Mouse (Mus musculus): Measurements from ENCODE around the gene Chrne. TPM values are rescaled to one million over a fixed set of nuclear protein-coding genes. Genes with fewer than 3 reads are reported as not detected.
A peak's percentile ranks its signal among the peaks of the same experiment; 100 is the strongest.

Chrne gene
- polyA plus RNA-seq, 1 experiment from 2014 or later, result not detected

DNA sequence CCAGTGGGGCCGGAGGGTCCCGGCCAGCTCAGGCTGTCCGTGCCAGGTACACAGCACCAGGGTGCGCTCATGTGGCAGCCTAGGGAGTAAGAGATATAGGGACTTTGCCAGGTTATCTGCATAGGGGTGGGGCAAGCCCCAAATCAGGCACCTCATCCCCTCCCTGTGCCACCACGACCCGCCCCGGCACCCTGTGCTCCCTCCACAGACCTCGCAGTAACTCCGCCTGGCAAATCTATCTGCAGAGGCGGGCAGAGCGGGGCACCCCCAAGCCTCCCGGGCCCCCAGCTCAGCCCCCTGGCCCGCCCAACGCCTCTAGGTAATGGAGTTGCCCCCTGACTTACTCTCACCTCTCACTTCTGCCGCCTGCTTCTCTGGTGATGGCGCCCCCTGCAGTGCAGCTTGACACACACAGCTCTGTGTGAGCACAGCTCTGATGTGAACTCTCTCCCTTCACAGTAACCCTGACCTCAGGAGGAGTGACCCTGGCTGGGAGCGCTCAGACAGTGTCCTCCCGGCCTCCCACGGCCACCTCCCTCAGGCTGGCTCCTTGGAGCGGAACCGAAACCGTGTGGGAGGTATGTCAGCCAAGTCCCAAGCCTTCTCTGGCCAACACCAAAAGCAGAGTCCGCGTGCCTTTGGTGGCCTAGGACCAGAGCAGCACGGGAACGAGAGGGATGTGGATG is 10.5 kb downstream of the Chrne start:
- Histone ChIP-seq H3K9me3 (no peaks in the 10 kb centered on the region), H3K27ac (no peak overlapping the region), H3K27me3 (ENCODE audit: insufficient read depth, poor library complexity, severe bottlenecking) (no peaks in the 10 kb centered on the region), H3K4me3 (no peak overlapping the region), H3K36me3 (peaks cover 97% of the 10 kb centered on the region), H3K4me1 (peaks cover 7% of the 10 kb centered on the region)
- 88% methylated on average over 26 of the region's 26 CpGs for WGBS
- no peak for DNase-seq (ENCODE audit: low spot score)

DNA sequence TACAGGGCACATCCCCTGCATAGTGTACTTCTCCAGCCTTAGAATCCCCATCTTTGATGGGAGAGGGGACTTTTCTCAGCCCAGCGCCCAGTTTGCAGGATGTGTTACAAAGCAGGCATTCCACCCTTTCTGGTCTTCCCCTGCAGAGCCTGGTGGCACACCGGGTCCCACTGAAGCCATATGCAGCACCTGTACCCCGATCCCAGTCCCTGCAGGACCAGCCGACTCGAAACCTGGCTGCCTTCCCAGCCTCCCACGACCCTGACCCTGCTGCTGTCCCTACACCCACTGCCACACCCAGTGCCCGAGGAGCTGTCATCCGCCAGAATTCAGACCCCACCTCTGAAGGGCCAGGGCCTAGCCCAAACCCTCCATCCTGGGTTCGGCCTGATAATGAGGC is 11.4 kb downstream of the Chrne start:
- Histone ChIP-seq H3K4me3 (no peak overlapping the region), H3K36me3 (peaks cover 96% of the 10 kb centered on the region), H3K4me1 (peaks cover 5% of the 10 kb centered on the region; the same call in 1 of the 2 replicates), H3K27ac (no peak overlapping the region), H3K9me3 (no peaks in the 10 kb centered on the region), H3K27me3 (ENCODE audit: insufficient read depth, poor library complexity, severe bottlenecking) (no peaks in the 10 kb centered on the region)
- DNase-seq (ENCODE audit: low spot score), result no peak
- WGBS, result 90% methylated on average over 9 of the region's 9 CpGs

GRCm38 (mm10) chr11:70606717-70607116 is 12.3 kb downstream of the Chrne start:
- Histone ChIP-seq H3K36me3 (peaks cover 98% of the 10 kb centered on the region), H3K4me1 (peaks cover 5% of the 10 kb centered on the region; the same call in 1 of the 2 replicates), H3K27ac (no peak overlapping the region), H3K4me3 (no peak overlapping the region), H3K27me3 (ENCODE audit: insufficient read depth, poor library complexity, severe bottlenecking) (no peaks in the 10 kb centered on the region), H3K9me3 (no peaks in the 10 kb centered on the region)
- DNase-seq (ENCODE audit: low spot score), result no peak
- 69% methylated on average over 12 of the region's 12 CpGs for WGBS

- 59% methylated on average over 14 of the region's 14 CpGs for WGBS
- DNase-seq (ENCODE audit: low spot score), result peak; percentile 85
- Histone ChIP-seq H3K27me3 (ENCODE audit: insufficient read depth, poor library complexity, severe bottlenecking) (no peaks in the 10 kb centered on the region), H3K4me3 (no peak overlapping the region), H3K9me3 (no peaks in the 10 kb centered on the region), H3K36me3 (peaks cover 87% of the 10 kb centered on the region), H3K4me1 (peaks cover 5% of the 10 kb centered on the region; the same call in 1 of the 2 replicates), H3K27ac (no peak overlapping the region)
Observed at GRCm38 (mm10) chr11:70605024-70605566, 13.9 kb downstream of the Chrne start.

- peaks cover 25% of the 10 kb centered on the region; the same call in 1 of the 2 replicates for H3K4me1 ChIP-seq
- WGBS, result 90% methylated on average over 9 of the region's 9 CpGs
- H3K36me3 ChIP-seq, result peaks cover 56% of the 10 kb centered on the region
- no peak overlapping the region for H3K4me3 ChIP-seq
- H3K9me3 ChIP-seq, result no peaks in the 10 kb centered on the region
- H3K27me3 ChIP-seq (ENCODE audit: insufficient read depth, poor library complexity, severe bottlenecking), result no peaks in the 10 kb centered on the region
- H3K27ac ChIP-seq, result no peak overlapping the region
- no peak for DNase-seq (ENCODE audit: low spot score)
Observed at GRCm38 (mm10) chr11:70598451-70598953, 20.5 kb downstream of the Chrne start.

- Histone ChIP-seq H3K27ac (no peak overlapping the region), H3K27me3 (ENCODE audit: insufficient read depth, poor library complexity, severe bottlenecking) (no peaks in the 10 kb centered on the region), H3K9me3 (no peaks in the 10 kb centered on the region), H3K4me1 (peaks cover 25% of the 10 kb centered on the region; the same call in 1 of the 2 replicates), H3K36me3 (peaks cover 46% of the 10 kb centered on the region), H3K4me3 (no peak overlapping the region)
- DNase-seq (ENCODE audit: low spot score), result no peak
- 65% methylated on average over 6 of the region's 6 CpGs for WGBS
Observed at GRCm38 (mm10) chr11:70597301-70597700, 21.7 kb downstream of the Chrne start.

- 71% methylated on average over 4 of the region's 4 CpGs for WGBS
- peaks cover 25% of the 10 kb centered on the region; the same call in 1 of the 2 replicates for H3K4me1 ChIP-seq
- peaks cover 35% of the 10 kb centered on the region for H3K36me3 ChIP-seq
- no peak overlapping the region for H3K4me3 ChIP-seq
- H3K27me3 ChIP-seq (ENCODE audit: insufficient read depth, poor library complexity, severe bottlenecking), result no peaks in the 10 kb centered on the region
- 0 out of 2 replicates have a peak overlapping the region, but pooled peaks have one; percentile 42 for H3K27ac ChIP-seq
- no peaks in the 10 kb centered on the region for H3K9me3 ChIP-seq
- DNase-seq (ENCODE audit: low spot score), result no peak
Observed at GRCm38 (mm10) chr11:70596094-70596493, 22.9 kb downstream of the Chrne start.

GRCm38 (mm10) chr11:70595638-70596037 is 23.4 kb downstream of the Chrne start:
- 66% methylated on average over 2 of the region's 2 CpGs for WGBS
- H3K4me1 ChIP-seq, result peaks cover 25% of the 10 kb centered on the region; the same call in 1 of the 2 replicates
- no peaks in the 10 kb centered on the region for H3K27me3 ChIP-seq (ENCODE audit: insufficient read depth, poor library complexity, severe bottlenecking)
- DNase-seq (ENCODE audit: low spot score), result no peak
- H3K27ac ChIP-seq, result no peak overlapping the region
- no peaks in the 10 kb centered on the region for H3K9me3 ChIP-seq
- no peak overlapping the region for H3K4me3 ChIP-seq
- peaks cover 35% of the 10 kb centered on the region for H3K36me3 ChIP-seq

- no peak overlapping the region for H3K4me3 ChIP-seq
- peaks cover 25% of the 10 kb centered on the region; the same call in 1 of the 2 replicates for H3K4me1 ChIP-seq
- peaks cover 28% of the 10 kb centered on the region for H3K36me3 ChIP-seq
- H3K27me3 ChIP-seq (ENCODE audit: insufficient read depth, poor library complexity, severe bottlenecking), result no peaks in the 10 kb centered on the region
- H3K27ac ChIP-seq, result no peak overlapping the region; the same call in 1 of the 2 replicates
- DNase-seq (ENCODE audit: low spot score), result no peak
- H3K9me3 ChIP-seq, result no peaks in the 10 kb centered on the region
- WGBS, result 71% methylated on average over 15 of the region's 15 CpGs
Observed at GRCm38 (mm10) chr11:70594253-70594989, 24.6 kb downstream of the Chrne start.

GRCm38 (mm10) chr11:70591733-70592132 is 27.3 kb downstream of the Chrne start:
- no peak for DNase-seq (ENCODE audit: low spot score)
- Histone ChIP-seq H3K4me3 (no peak overlapping the region), H3K9me3 (no peaks in the 10 kb centered on the region), H3K36me3 (0 out of 2 replicates have a peak, but pooled peaks cover 5% of the 10 kb centered on the region), H3K27me3 (ENCODE audit: insufficient read depth, poor library complexity, severe bottlenecking) (no peaks in the 10 kb centered on the region), H3K27ac (no peak overlapping the region), H3K4me1 (peaks cover 16% of the 10 kb centered on the region; the same call in 1 of the 2 replicates)
- 96% methylated on average over 1 of the region's 1 CpGs for WGBS

GRCm38 (mm10) chr11:70586954-70587353 is 32.1 kb downstream of the Chrne start:
- WGBS, result 74% methylated on average over 5 of the region's 5 CpGs
- H3K9me3 ChIP-seq, result no peaks in the 10 kb centered on the region

GRCm38 (mm10) chr11:70586261-70586660 is 32.8 kb downstream of the Chrne start:
- Histone ChIP-seq H3K27me3 (ENCODE audit: insufficient read depth, poor library complexity, severe bottlenecking) (no peaks in the 10 kb centered on the region), H3K27ac (no peak overlapping the region)
- 89% methylated on average over 3 of the region's 3 CpGs for WGBS

More at GRCm38 (mm10) chr11:70586954-70587353, 32.1 kb downstream of the Chrne start:
- H3K27me3 ChIP-seq (ENCODE audit: insufficient read depth, poor library complexity, severe bottlenecking), result no peaks in the 10 kb centered on the region
- H3K27ac ChIP-seq, result no peak overlapping the region
- H3K36me3 ChIP-seq, result no peaks in the 10 kb centered on the region
- H3K4me3 ChIP-seq, result no peak overlapping the region
- H3K4me1 ChIP-seq, result peaks cover 24% of the 10 kb centered on the region
- no peak for DNase-seq (ENCODE audit: low spot score)

More at GRCm38 (mm10) chr11:70586261-70586660, 32.8 kb downstream of the Chrne start:
- no peaks in the 10 kb centered on the region for H3K9me3 ChIP-seq
- H3K4me1 ChIP-seq, result peaks cover 24% of the 10 kb centered on the region
- peaks cover 3% of the 10 kb centered on the region; the same call in 1 of the 2 replicates for H3K36me3 ChIP-seq
- DNase-seq (ENCODE audit: low spot score), result no peak
- no peak overlapping the region for H3K4me3 ChIP-seq
